Mouse (Mus musculus): ENCODE measurements around the gene Slc4a1ap.
"Not testable (repeated sequence)": the region's sequence is repeated elsewhere in the genome, so short reads cannot be mapped to it uniquely, and the experiment has no call there.

Slc4a1ap gene

GRCm38 (mm10) chr5:31526354-31527116 lies at the start of gene Slc4a1ap:
Gene Slc4a1ap, plus strand, starts transcription at chr5:31526995.
- peak; percentile 80 to 82 for DNase-seq

- no peak for DNase-seq
Observed at GRCm38 (mm10) chr5:31480536-31480935, 46.3 kb upstream of the Slc4a1ap start.

GRCm38 (mm10) chr5:31485440-31485839 lies 41.4 kb upstream of the Slc4a1ap start, which contains the start of gene 4930548H24Rik:
Gene 4930548H24Rik, plus strand, starts transcription at chr5:31485740.
- DNase-seq: no peak

- no peak for DNase-seq
Observed at GRCm38 (mm10) chr5:31487889-31488288, 38.9 kb upstream of the Slc4a1ap start.

GRCm38 (mm10) chr5:31489116-31489769 lies 37.6 kb upstream of the Slc4a1ap start:
- no peak for DNase-seq

DNA sequence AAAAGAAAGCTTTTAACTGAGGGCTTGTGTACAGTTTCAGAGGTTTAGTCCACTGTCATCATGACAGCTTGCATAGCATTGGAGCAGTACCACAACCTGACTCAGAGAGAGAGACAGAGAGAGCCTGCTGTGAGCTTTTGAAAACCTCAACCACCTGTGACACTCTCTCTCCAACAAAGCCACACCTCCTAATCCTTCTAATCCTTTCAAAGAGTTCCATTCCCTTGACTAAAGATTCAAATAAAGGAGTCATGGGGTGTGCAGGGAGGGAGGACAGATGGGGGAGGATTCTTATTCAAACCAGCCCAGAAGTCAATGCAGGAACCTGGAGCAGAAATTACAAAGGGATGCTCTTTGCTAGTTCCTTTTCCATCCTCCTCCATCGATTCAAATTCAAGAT lies 34.8 kb upstream of the Slc4a1ap start:
- no peak for DNase-seq

- peak; percentile 91 to 93 for DNase-seq
Observed at GRCm38 (mm10) chr5:31494513-31495297, 32.1 kb upstream of the Slc4a1ap start, which contains the start of gene Gpn1. Gene Gpn1, plus strand, starts transcription at chr5:31494741.

DNA sequence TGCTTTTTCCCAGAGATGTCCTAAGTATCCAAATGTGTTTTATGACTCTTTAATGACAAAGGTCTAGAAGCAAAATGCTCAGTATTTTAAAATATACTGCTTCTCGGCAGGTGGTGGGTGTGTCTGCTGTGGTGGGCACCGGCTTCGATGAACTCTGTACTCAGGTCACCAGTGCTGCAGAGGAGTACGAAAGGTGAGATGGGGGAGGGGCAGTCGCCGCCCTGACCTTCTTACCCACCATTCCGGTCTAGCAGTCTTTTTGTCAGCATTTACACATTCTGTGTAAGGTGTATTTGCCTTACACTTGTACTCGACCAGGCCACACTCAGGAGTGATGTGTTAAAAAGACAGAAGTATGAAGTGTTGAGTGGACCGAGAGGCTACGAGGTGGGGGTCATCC lies 22.0 kb upstream of the Slc4a1ap start:
- DNase-seq: no peak

DNA sequence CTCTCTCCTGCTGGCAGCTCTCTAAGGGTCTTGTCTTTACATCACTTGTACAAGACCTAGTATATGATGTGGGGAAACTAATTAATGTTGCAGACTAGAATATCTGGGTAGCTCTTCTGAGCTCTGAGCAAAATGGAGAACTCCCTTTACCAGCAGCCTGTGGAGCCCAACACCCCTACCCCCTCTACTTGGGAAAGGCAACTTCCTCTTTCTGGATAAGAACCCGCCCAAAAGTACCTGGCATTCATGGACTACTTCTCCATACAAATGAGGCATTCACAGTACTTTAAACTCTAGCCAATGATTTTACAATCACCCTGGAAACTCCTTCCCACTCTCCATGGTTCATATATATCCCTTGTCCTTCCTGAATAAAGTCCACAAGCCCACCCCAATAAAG lies 14.3 kb upstream of the Slc4a1ap start:
- DNase-seq: no peak

- DNase-seq: no peak
Observed at GRCm38 (mm10) chr5:31520556-31520955, 6.2 kb upstream of the Slc4a1ap start.

- DNase-seq: no peak
Observed at GRCm38 (mm10) chr5:31527117-31527680, 404 bp downstream of the Slc4a1ap start.

DNA sequence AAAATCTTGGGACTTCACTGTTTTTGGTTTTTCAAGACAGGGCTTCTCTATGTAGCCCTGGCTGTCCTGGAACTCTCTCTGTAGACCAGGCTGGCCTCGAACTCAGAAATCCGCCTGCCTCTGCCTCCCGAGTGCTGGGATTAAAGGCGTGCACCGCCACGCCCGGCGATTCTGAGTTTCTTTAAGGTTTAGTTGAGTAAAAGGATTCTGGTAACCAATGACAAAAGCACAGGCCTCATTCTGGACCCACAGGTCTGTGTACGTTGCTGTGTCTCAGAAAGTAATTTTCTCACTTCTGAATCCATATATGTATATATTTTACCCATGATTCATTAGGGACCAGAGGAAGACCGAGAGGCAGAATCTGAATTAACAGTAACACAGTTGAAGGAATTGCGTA lies 912 bp downstream of the Slc4a1ap start, which contains the start of gene Supt7l:
Supt7l (minus strand) TSS at position 101 of the 400 bp plus-strand sequence.
- not testable (repeated sequence) for DNase-seq

DNA sequence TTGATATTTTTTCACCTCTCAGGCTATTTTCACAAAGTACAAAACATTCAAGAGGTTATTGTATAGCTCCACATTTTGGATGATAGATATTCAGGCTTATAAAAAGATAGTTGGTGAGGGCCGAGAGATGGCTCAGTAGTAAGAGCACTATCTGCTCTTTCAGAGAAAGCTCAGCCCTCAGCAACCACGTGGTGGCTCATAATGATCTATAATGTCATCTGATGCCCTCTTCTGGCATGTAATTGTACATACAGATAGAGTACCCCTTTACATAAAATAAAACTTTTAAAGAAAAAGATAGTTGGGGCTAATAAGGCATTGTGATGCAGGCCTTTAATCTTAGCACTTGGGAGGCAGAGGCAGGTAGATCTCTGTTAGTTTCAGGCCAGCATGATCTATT lies 1.8 kb downstream of the Slc4a1ap start:
- no peak for DNase-seq

DNA sequence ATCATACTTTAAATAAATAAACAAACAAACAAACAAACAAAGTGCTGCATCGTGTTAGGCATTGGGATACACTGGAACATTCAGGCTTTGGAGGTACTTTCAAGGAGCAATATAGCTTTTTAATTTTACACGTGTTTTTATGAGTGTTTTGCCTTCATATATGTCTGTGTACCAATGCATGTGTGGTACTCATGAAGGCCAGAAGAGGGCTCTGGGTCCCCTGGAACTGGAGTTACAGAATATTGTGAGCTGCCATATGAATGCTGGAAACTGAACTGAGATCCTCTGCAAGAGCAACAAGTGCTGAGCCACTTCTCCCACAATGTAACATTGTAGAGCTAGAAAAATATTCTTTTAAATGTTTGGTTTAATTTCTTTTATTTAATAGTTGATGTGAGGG lies 8.4 kb downstream of the Slc4a1ap start:
- no peak for DNase-seq

GRCm38 (mm10) chr5:31559401-31559800 lies 32.6 kb downstream of the Slc4a1ap start:
- no peak for DNase-seq

- DNase-seq: no peak
Observed at GRCm38 (mm10) chr5:31560352-31560751, 33.6 kb downstream of the Slc4a1ap start.

- DNase-seq: peak; percentile 52 to 58
Observed at GRCm38 (mm10) chr5:31562036-31562666, 35.4 kb downstream of the Slc4a1ap start.

- peak; percentile 54 to 72 for DNase-seq
Observed at GRCm38 (mm10) chr5:31563496-31563895, 36.7 kb downstream of the Slc4a1ap start.

- no peak for DNase-seq
Observed at GRCm38 (mm10) chr5:31563905-31564304, 37.1 kb downstream of the Slc4a1ap start.

DNA sequence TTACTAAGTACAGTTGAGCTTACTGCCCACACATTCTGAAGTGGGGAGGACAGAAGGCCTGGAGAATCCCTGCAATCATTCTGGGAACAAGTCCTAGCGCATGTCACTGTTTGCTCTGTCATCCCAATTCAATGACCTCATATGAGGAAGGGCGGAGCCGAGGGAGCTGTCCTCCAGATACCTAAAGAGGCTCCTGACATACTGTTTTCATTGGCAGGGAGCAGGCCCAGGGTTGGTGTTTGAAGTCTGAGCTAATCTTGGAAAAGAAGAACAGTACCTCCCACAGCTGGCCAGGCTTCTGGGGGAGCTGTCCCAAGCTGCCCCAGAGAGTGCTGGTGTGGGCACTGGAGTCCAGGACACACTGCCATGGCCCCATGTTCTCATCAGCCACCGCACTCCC lies 38.2 kb downstream of the Slc4a1ap start:
- peak in 1 of 2 experiments; percentile 13 for DNase-seq

GRCm38 (mm10) chr5:31566026-31566425 lies 39.2 kb downstream of the Slc4a1ap start:
- DNase-seq: no peak

DNA sequence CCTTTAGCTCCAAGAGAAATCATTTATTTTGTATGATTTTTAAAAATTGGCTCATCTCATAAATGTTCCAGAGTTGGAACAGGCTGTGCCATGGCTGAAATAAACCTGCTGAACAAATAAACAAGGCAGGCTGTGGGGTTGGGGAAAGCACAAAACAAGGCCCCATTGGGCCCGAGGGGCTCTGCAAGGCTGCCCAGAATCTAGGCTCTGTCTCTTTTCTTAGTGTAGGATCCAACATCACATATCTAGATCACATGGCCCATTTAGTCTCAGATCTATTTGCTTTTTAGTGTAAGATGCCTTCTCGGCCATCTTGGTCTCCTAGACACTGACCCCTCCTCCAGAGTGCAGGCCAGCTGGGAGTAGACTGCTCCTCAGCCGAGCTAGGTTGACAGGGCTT lies 39.7 kb downstream of the Slc4a1ap start:
- no peak for DNase-seq
